Mouse (Mus musculus): ENCODE measurements at regions not wholly inside any gene's neighbourhood (a gene's known extent, or its start where the extent isn't known, plus 50 kb on each side); places are given as distances from the start of the nearest gene placed in this dataset.

GRCm38 (mm10) chr8:18536059-18536458 lies 442.0 kb downstream of the Defb40 start:
- no peak for DNase-seq

- no peak for DNase-seq
Measured at GRCm38 (mm10) chr8:18528120-18528519, 449.9 kb downstream of the Defb40 start.

- no peak for DNase-seq
Measured at GRCm38 (mm10) chr8:18512409-18512808, 465.6 kb downstream of the Defb40 start.

- no peak for DNase-seq
Measured at GRCm38 (mm10) chr8:18506158-18507022, 471.7 kb downstream of the Defb40 start.

GRCm38 (mm10) chr8:18490620-18491019 lies 487.4 kb downstream of the Defb40 start:
- no peak for DNase-seq

GRCm38 (mm10) chr8:18480081-18480480 lies 498.0 kb downstream of the Defb40 start:
- no peak for DNase-seq

GRCm38 (mm10) chr8:18478166-18478565 lies 499.9 kb downstream of the Defb40 start:
- no peak for DNase-seq

- DNase-seq = no peak
Measured at GRCm38 (mm10) chr8:18467511-18467910, 510.5 kb downstream of the Defb40 start.

- DNase-seq = no peak
Measured at GRCm38 (mm10) chr8:18460609-18461008, 517.4 kb downstream of the Defb40 start.

GRCm38 (mm10) chr8:18457470-18457869 lies 520.6 kb downstream of the Defb40 start:
- DNase-seq = no peak

GRCm38 (mm10) chr8:18449015-18449414 lies 529.0 kb downstream of the Defb40 start:
- DNase-seq = no peak

GRCm38 (mm10) chr8:18442212-18442611 lies 535.8 kb downstream of the Defb40 start:
- no peak for DNase-seq

- DNase-seq = no peak
Measured at GRCm38 (mm10) chr8:18422846-18423245, 555.2 kb downstream of the Defb40 start.

- DNase-seq = no peak
Measured at GRCm38 (mm10) chr8:18412470-18412869, 565.6 kb downstream of the Defb40 start.

GRCm38 (mm10) chr8:18406446-18406845 lies 571.6 kb downstream of the Defb40 start:
- DNase-seq = no peak

GRCm38 (mm10) chr8:18388353-18388752 lies 589.7 kb downstream of the Defb40 start:
- DNase-seq = peak; percentile 5

- no peak for DNase-seq
Measured at GRCm38 (mm10) chr8:18381615-18382178, 596.4 kb downstream of the Defb40 start.

- no peak for DNase-seq
Measured at GRCm38 (mm10) chr8:18348716-18349115, 629.3 kb downstream of the Defb40 start.

GRCm38 (mm10) chr8:18346248-18346647 lies 631.8 kb downstream of the Defb40 start:
- DNase-seq = no peak

- DNase-seq = peak; percentile 11
Measured at GRCm38 (mm10) chr8:18345322-18345721, 632.7 kb downstream of the Defb40 start.

GRCm38 (mm10) chr8:18344838-18345237 lies 633.2 kb downstream of the Defb40 start:
- no peak for DNase-seq

GRCm38 (mm10) chr8:18335576-18335975 lies 642.5 kb downstream of the Defb40 start:
- DNase-seq = no peak

GRCm38 (mm10) chr8:18328521-18328920 lies 649.5 kb downstream of the Defb40 start:
- no peak for DNase-seq

- DNase-seq = no peak
Measured at GRCm38 (mm10) chr8:18316488-18316887, 661.6 kb downstream of the Defb40 start.

All from cerebellum, adult 9-11 months (tissue).